Mouse (Mus musculus) spleen, postnatal 10 days (tissue): Measurements from ENCODE around the gene Crtac1.

Experiments
- DNase-seq, 2 experiments: peaks; one replicate each; pipeline ENCODE4 v3.0.0; 2021 to 2022; ENCODE audit warnings: low spot score in 2 of 2

The Crtac1 gene

GRCm38 (mm10) chr19:42331446-42331845, 100.1 kb downstream of the Crtac1 start:
- no peak for DNase-seq

DNA sequence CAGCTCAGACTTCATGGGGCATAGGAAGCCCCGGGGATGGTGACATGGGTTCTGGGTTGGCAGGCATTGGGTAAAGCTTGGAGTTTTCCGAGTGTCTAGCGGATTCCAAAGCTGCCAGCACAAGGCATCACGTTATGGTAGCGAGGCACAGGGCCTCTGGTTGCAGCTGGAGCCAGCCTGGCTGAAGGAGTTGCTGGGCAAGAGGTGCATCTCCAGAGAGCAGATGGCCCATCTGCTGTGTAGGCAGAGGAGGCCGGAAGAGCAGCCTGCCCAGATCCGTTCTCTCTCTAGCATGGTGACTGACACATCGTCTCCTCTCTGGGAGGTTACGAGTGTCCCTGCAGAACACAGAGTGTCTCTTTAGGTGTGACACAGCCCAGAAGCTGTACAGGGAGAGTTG, 103.4 kb downstream of the Crtac1 start:
- no peak for DNase-seq

DNA sequence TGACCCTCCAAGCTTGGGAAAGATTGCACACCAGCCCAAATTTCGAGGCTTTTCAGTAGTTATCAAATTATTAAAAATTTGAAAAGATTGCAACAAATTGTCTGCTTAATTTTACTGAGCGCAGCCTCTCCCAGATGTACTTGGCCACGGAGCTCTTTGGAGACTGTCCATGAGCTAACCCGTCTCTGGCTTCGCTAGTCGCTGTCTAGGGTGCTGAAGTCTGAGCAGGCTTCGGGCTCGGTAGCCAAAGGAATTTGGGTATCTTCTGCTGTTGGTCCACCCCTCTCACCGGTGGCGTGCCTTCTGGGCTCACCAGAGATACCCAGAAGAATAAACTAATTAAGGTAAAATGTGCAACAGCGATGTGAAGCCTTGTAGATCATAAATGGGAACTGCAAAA, 105.7 kb downstream of the Crtac1 start:
- DNase-seq: peak in 1 of 2 experiments; percentile 47

- DNase-seq: no peak
Observed at GRCm38 (mm10) chr19:42322357-42323090, 109.1 kb downstream of the Crtac1 start.

DNA sequence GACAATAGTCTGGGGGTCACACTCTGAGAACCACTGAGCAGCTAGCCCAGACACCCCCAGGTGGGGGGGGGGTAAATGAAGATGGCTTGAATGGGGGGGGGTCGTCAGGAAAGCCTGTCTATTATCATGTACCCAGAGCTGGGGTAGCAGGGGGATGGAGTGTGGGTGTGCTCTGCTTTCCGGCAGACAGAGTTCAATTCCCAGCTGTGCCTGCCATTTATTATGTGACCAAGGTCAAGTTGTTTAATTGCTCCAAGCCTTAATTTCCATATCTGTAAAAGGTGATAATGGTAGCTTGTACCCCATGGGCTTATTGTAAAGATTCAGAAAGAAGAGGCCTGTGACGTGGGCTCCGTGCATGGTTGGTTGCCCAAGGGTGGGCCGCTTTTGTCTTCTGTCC, 109.6 kb downstream of the Crtac1 start:
- DNase-seq: no peak

GRCm38 (mm10) chr19:42317648-42318425, 113.7 kb downstream of the Crtac1 start:
- no peak for DNase-seq

- no peak for DNase-seq
Observed at GRCm38 (mm10) chr19:42316998-42317397, 114.6 kb downstream of the Crtac1 start.

- no peak for DNase-seq
Observed at GRCm38 (mm10) chr19:42316525-42316924, 115.1 kb downstream of the Crtac1 start.

- DNase-seq: peak; percentile 35 to 70
Observed at GRCm38 (mm10) chr19:42315914-42316313, 115.7 kb downstream of the Crtac1 start.

DNA sequence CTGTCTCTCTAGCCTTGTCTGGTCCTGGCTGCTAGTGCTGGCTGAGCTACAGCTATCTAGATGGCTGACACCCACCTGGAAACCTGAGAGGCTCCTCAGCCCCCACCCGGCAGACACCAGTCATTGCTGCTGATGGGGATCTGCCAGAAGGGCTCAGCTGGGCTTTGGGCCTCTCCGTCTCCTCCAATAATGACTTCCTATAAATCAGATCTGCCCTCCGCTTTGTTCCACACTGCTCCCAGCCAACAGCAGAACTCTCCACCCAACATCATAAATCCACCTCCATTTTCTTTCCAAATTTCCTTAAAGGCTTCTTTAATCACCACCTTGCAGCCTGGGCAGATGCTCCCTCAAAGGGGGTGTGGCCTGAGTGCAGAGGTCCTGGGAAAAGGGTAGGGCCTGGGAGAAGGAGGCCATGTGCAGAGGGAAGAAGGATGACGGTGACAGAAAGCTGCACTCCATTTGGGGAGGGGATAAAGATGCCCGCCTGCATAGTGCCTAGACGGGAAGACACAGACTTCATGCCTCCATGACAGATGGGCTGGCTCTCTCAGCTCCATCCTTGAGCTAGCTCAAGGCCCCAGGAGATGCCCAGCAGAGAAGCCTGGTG, 116.4 kb downstream of the Crtac1 start:
- no peak for DNase-seq

DNA sequence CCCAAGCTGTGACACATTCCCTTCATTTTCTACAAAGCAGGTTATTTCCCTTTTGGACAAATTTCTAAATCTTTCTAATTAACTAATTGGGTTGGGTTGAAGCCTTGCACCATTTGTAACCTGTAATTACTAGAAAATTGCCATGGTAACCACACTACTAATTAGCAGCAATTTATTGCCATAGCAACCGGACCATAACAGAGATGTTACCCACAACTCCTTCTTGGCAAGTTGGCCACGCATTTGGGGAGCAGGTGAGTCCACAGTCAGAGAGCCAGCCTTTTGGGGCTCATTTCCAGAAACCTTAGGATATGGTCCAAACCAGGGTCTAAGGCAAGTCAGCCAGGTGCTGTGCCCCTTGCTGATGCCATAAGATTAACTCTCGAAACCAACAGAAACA, 119.4 kb downstream of the Crtac1 start:
- DNase-seq: no peak

- DNase-seq: no peak
Observed at GRCm38 (mm10) chr19:42311332-42311731, 120.3 kb downstream of the Crtac1 start.

DNA sequence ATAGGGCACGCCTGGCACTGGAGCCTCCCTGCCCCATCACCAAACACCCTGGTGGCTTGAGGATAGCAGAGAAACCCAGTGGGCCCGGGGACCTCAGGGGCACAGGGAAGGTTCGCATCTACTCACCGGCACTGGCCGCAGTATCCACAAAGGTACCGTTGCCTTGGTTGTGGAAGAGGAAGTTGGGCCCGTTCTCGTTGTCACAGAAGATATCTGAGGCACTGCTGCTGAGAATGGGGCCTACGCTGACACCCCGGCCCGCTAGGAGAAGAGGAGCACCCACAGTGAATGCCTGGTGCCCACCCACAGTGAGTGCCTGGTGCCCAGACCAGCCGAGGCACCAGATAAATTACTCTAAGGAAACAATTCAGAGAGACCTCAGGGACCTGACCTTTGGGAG, 122.7 kb downstream of the Crtac1 start:
- DNase-seq: no peak

DNA sequence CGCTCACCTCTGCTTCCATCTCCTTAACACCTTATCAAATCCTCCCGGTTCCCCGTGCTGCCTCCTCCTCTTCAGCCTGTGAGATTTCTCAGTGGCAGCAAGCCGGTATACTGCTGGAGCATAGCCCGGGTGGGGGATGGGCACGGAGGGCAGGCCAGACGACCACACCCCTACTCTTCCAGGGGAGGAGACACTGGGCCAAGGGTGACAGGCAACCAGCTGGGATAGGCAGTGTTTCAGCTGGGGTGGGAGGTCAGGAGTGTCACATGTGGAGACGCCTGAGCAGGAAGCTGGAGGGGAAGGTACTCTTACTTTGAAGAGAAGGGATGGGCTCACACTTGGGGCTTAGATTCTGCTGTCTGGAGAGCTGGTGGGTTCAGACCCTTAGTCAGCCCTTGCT, 124.6 kb downstream of the Crtac1 start:
- no peak for DNase-seq

- peak in 1 of 2 experiments; percentile 66 for DNase-seq
Observed at GRCm38 (mm10) chr19:42306202-42306601, 125.4 kb downstream of the Crtac1 start.

- DNase-seq: no peak
Observed at GRCm38 (mm10) chr19:42305746-42306145, 125.8 kb downstream of the Crtac1 start.

- DNase-seq: no peak
Observed at GRCm38 (mm10) chr19:42304506-42304905, 127.1 kb downstream of the Crtac1 start.

- no peak for DNase-seq
Observed at GRCm38 (mm10) chr19:42303210-42303813, 128.3 kb downstream of the Crtac1 start.

GRCm38 (mm10) chr19:42293216-42293615, 138.4 kb downstream of the Crtac1 start:
- no peak for DNase-seq

GRCm38 (mm10) chr19:42292106-42292505, 139.5 kb downstream of the Crtac1 start:
- no peak for DNase-seq

DNA sequence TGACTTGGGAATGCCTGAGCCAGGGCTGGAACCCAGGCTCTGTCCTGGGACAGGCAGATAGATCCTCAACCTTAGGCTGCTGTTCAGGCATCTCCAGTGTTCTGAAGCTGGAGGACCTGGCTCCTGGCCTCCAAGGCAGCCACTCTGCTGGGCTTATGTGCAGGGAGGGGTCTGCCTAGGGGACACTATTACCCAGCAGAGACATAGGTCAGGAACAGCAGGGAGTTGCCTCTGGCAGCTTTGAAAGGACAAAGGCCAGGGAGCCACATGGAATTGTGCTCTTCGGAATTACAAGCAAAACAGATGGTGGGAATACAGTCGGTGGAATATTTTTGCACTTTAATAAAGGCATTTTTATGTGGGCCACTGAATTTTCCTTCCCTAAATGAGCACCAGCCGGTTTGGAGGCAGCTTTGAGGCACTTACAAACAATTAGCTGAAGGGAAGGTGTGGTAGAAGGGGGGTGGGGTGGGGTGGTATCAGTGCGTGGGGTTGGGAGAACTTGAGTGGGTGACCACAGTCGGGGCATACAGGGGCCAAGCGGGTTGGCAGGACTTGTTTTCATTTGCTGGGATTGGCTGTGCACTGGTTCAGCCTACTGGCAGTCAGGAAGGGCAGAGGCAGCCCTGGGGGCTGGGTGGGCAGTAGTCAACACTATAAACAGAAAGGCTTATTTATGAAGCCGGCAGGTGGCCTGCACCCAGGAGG, 140.5 kb downstream of the Crtac1 start:
- no peak for DNase-seq

DNA sequence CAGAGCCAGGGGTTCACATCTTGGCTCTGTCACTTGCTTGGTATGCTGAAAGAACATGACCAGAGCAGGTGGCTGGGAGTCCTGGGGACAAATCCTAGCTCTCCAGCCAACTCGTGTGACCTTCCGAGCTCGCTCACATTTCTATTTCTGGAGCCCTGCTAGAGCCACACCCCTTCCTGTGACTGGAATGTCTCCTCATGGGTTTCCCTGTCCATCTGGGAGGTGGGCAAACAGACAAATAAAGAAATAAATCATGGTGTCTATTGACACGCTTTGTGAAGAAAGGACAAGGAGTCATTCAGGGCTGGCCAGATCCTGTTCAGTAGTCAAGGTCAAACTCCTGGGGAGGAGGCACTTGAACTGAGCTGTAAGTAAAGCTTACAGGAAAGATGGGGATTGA, 143.2 kb downstream of the Crtac1 start:
- no peak for DNase-seq
